In genomic region chr15:98170365-98170764, GRCm38 (mm10) we compare ENCODE assay signal across 9 mouse cellular contexts. TPM values are rescaled to one million over a fixed set of nuclear protein-coding genes. Genes with fewer than 3 reads are reported as not detected.
DNase-seq lines count a peak whose midpoint lies in the region; ATAC-seq lines count a peak whose summit lies in the region.
"Had no signal": no experiment of that assay in that cellular context is flagged by ENCODE, and none has a peak within 500 bp of the region (broad histone marks: within the 10 kb centered on the region; RNA-seq: fewer than 3 reads in every experiment).

No protein-coding gene starts in this region.

- peak; percentile 34 for DNase-seq in heart, postnatal 4 days
- no peak for DNase-seq in heart, postnatal 14 days
- peak; percentile 61 to 70 for DNase-seq in left cerebral cortex, postnatal 10 days (ENCODE audit: extremely low spot score in 1 of 2, low spot score in 2 of 2)
- DNase-seq in right cerebral cortex, postnatal 14 days, result peak; percentile 62
- DNase-seq in cerebellum, adult 8-10 months, result no peak
- no peak for DNase-seq in cerebellum, adult 11 months
- no peak for DNase-seq in adrenal gland, postnatal 25 days

- intact Hi-C loops in heart, postnatal 14 days (cut with DNase I), result loop anchor here (5.0 kb wide), 1 partner anchor 208 kb away; the partner anchor contains the start of gene Tmem106c
- intact Hi-C loops in left cerebral cortex, postnatal 10 days (cut with DNase I), result loop anchor here (5.0 kb wide), 1 partner anchor 78 kb away; the partner anchor contains the start of genes Pfkm and Senp1

- ATAC-seq in frontal cortex, adult (ENCODE audit: low TSS enrichment), result peak; percentile 55

RNA-seq across cellular contexts. Expression of gene Ccdc184, which starts 3.4 kb away (rescaled TPM):
- under 1 TPM; 0.74 to 0.92 TPM for total RNA-seq in heart, postnatal 4 days (2021)
- 1 to 10 TPM; 1.0 to 1.3 TPM for total RNA-seq in heart, postnatal 14 days (2021)
- 10 to 100 TPM; 43.7 to 49.0 TPM for total RNA-seq in left cerebral cortex, postnatal 10 days (2021)
- total RNA-seq in adrenal gland, postnatal 25 days (2021), result 0.55 and 0.71 TPM in 2 replicates

RNA-seq across cellular contexts. Expression of gene Asb8, which starts 4.9 kb away (rescaled TPM):
- total RNA-seq in heart, postnatal 4 days (2021), result 100 to 1,000 TPM in 1 of 2 experiments, 10 to 100 TPM in 1; 97.9 to 103 TPM
- total RNA-seq in heart, postnatal 14 days (2021), result 100 to 1,000 TPM in 1 of 2 experiments, 10 to 100 TPM in 1; 99.8 to 111 TPM
- 10 to 100 TPM; 36.2 to 41.8 TPM for total RNA-seq in left cerebral cortex, postnatal 10 days (2021)
- 36.2 and 46.2 TPM in 2 replicates for total RNA-seq in adrenal gland, postnatal 25 days (2021)

RNA-seq across cellular contexts. Expression of gene Olfr288, which starts 25.0 kb away (rescaled TPM):
- total RNA-seq in heart, postnatal 4 days (2021), result not detected
- total RNA-seq in heart, postnatal 14 days (2021), result not detected
- not detected for total RNA-seq in left cerebral cortex, postnatal 10 days (2021)
- total RNA-seq in adrenal gland, postnatal 25 days (2021), result not detected in 2 replicates
- total RNA-seq: ES-E14 had no signal

RNA-seq across cellular contexts. Expression of gene Gm44579, which starts 50.4 kb away (rescaled TPM):
- not detected for total RNA-seq in heart, postnatal 4 days (2021)
- not detected for total RNA-seq in heart, postnatal 14 days (2021)
- total RNA-seq in left cerebral cortex, postnatal 10 days (2021), result not detected
- total RNA-seq in adrenal gland, postnatal 25 days (2021), result not detected in 2 replicates
- total RNA-seq: ES-E14 had no signal

RNA-seq across cellular contexts. Expression of gene Olfr287, which starts 50.5 kb away (rescaled TPM):
- not detected for total RNA-seq in heart, postnatal 4 days (2021)
- not detected for total RNA-seq in heart, postnatal 14 days (2021)
- 1 to 10 TPM in 1 of 2 experiments, not detected in 1; 1.6 TPM for total RNA-seq in left cerebral cortex, postnatal 10 days (2021)
- not detected in 2 replicates for total RNA-seq in adrenal gland, postnatal 25 days (2021)
- total RNA-seq: ES-E14 had no signal

Comparison
In these comparisons a context has a peak if more than half of its experiments do, and no peak if none do; other contexts are left out.
1. DNase-seq: peak in heart, postnatal 4 days (single experiment), left cerebral cortex, postnatal 10 days (2 of 2) and right cerebral cortex, postnatal 14 days (single experiment); none in heart, postnatal 14 days (0 of 2), cerebellum, adult 8-10 months (single experiment), cerebellum, adult 11 months (single experiment) and adrenal gland, postnatal 25 days (single experiment).
2. RNA of gene Ccdc184, which starts 3.4 kb away (total RNA-seq): 43.7 to 49.0 TPM in left cerebral cortex, postnatal 10 days; 1.0 to 1.3 TPM in heart, postnatal 14 days, 0.74 to 0.92 TPM in heart, postnatal 4 days and 0.55 to 0.71 TPM in adrenal gland, postnatal 25 days; every median in the first group is over 10 times any median in the second.